Mouse (Mus musculus): ENCODE results near the gene Ulk4.
"Not testable (repeated sequence)": the region's sequence is repeated elsewhere in the genome, so short reads cannot be mapped to it uniquely, and the experiment has no call there.

The Ulk4 gene

DNA sequence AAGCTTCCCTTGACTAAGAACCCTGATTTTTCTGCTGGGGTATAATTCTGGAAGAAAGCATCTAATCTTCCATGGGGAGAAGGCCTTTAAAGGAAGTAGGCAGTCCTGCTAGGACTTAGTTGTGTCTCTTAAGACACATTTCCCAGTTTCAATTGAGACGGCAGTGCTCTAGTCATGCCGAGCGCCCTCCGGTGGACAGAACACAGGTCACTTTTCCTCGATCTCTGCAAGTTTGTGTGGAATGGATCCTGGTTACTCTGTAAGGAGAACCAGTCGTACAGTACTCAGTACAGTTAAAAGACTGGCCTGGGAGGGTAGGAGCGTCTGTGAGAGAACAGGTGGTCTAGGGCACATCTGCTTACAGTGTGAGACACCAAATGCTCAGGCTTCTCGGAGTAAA, 340.6 kb downstream of the Ulk4 start:
- peak; percentile 49 to 81 for DNase-seq (ENCODE audit: low spot score in 2 of 2)

DNA sequence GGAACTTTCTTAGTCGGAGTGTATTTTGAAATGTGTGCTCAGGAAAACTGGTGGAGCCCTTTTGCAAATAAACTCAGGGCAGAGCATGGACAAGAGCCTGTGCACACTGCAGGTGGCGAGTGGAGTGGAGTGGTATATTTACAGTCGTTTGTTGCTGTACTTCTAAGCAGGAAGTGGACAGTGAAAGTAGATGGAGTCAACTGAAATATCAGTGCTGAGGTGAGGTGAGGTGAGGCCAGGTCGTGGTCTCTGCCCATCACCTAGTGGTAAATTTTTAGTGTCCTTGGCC, 341.4 kb downstream of the Ulk4 start:
- no peak for DNase-seq (ENCODE audit: low spot score in 2 of 2)

DNA sequence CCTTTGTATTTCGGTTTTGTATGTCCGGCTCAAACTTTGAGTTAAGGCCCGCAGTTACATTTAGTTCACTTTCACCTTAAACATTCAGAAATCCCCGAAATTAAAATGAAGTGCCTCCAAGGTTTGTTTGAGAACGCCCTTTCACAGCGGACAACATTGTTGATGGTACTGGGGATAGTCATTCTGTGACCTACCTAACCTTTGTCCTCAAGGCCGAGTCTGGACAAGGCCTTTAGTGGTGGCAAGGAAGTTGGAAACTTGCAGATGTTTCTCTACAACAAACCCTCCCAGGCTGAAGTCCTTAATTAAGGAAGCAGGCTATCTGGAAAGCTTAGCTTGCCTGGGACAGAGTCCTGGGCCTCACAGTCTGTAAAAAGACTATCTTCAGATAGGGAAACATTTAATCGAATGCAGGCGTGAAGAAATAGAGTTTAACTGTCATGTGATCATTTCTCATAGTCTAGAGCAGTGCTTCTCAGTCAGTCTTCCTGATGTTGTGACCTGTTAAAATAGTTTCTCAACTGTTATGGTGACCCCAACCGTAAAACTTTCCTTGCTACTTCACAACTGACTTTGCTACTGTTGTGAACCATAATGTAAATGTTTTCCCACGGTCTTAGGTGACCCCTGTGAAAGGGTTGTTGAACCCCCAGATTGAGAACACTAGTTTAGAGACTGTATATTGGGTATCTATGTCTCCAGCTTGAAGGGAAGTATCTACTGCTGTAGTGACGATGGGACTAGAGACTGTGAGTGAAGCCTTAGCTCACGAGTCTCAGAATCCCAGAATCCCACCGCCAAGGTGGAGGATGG, 342.0 kb downstream of the Ulk4 start:
- peak in 1 of 2 experiments; percentile 40 for DNase-seq (ENCODE audit: low spot score in 2 of 2)

DNA sequence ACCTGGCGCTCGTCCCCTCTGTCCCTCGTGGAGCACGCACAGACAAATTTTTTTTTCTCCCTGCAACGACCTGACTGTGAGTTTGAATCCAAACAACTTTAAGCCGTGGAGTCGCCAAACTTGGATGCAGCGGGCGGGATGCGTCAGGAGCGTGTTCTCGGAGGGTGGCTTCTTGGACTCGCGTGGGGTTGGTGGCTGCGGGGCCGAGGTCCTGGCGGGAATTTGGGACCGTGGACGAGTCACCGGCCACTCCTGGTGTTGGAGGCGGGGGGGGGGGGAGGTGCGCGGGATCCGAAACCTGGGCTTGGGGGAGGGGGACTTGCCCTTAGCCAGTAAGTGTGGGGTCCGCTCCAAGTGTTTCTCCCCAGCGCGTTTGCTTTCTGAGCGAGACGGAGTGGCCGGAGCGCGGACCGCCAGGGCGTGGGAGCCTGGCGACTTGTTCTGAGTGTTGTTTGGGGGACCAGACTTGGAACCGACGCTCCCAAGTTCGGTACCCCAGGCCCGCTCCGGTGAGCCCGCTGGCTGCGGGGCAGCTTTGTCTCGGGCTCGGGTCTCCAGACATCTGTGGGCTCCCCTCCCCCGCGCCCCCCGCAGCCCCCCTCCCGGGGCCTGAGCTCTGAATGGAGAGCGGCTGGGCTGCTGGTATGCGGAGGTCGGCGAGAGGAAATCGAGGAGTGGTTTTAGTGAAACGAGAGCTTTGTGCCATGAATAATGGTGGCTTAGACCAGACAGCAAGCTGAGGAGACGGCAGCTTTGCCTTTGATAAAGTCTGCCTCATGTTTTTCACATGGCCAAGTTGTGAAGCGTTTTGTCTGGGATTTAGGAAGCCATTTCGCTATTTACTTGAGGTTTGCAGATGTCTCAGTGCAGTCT, 342.9 kb downstream of the Ulk4 start:
- DNase-seq (ENCODE audit: low spot score in 2 of 2) = peak; percentile 55 to 64

DNA sequence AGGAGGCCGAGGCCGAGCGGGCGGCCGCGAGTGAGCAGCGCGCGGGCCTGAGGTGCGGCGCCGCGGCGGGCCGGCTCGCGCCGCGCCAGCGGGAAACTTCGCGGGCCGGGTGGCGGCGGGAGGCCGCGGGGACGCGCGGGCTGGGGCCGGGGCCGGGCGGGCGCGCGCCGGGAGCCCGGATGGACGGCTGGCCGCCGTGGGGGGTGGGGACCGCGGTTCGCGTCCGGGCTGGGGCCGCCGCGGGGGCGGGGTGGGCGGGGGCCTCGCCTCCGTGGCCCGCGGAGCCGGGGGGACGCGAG, 343.5 kb downstream of the Ulk4 start:
- no peak for DNase-seq (ENCODE audit: low spot score in 2 of 2)

DNA sequence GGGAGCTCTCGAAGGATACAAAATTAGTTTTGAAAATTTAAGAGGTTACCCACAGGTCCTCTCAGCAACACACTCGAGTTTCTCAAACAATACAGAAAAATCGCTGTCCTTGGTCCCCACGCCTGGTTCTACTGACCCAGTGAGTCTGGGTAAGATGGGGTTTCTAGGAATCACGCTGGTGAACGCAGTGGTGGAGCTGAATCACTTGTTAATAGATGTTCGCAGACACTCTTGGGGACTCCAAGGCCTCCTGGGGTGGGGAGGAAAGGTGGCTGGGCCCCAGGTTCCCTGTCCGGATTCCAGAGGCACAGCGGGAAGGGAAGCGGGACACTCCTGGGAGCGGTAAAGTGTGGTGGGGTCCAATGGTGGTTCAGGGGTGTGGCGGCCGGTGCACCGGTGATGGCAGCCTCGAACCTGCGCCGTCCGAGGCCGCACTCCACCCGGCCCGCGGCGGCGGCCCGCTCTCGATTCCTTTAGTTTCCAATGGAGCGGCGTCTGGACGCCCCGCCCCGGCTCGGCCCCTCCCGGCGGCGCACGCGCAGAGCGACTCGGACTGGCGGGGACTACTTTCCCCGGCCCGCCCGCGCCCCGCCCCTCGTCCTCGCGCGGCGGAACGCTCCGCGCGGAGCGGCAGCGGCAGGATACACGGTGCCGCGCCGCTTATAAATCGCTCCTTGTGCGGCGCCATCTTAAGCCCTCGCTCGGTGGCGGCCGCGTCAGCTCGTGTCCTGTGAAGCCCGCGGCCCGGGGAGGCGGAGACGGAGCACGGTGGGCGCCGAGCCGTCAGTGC, 344.0 kb downstream of the Ulk4 start:
- peak; percentile 95 to 98 for DNase-seq (ENCODE audit: low spot score in 2 of 2)

DNA sequence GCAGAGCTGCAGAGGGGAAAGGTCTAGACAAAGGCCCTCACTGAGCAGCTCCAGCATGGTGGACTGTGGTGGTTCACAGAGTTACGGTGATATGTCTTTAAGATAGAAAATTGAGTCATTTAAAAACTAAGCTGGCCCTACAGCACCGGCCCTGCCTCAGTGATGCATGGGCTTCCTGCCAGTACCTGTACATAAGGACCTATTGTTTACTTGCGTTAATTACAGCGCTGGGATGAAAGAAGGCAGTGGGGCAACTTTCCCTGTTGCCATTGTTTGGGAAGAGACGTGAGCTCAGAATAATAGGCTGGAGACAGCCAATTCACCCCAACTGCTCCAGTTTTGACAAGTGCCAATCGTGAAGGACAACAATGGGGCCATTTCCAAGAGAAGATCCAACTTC, 344.6 kb downstream of the Ulk4 start:
- DNase-seq (ENCODE audit: low spot score in 2 of 2) = no peak

DNA sequence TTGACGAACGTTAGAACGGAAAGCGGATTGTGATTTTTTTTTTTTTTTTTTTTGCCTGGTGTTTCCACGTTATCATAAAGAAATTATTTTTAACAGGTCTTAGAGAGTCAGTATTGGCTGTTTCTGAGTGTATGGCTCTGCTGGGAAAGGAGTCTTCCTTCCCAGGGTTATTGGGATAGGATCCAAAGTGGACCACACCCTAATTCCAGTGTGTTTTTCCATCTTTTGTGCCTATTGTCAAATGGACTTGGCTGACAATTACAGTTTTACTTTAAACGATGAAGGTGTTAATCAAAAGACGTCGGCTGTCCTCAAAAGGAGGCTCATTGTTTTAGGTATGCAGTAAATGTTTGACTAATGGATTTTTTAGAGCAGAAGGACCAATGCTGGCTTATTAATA, 346.2 kb downstream of the Ulk4 start:
- no peak for DNase-seq (ENCODE audit: low spot score in 2 of 2)

DNA sequence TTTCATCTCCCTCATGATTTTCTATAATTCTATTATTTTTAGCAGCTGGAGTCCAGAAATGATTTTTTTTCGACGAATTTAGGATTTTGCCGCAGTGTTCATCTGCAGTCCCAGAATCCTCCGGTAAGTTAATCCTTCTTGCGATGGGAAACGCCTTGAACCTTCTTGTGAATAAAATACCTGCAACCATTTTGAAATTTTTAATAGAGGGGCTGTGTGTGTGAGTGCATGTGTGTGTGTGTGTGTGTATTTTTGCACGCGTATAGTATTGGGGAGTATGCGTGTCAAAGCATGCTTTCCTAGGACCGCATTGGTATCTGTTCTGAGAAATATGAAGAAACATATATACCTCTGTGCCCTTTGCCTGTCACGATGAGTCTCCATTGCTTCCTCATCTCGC, 347.0 kb downstream of the Ulk4 start:
- DNase-seq (ENCODE audit: low spot score in 2 of 2) = no peak

DNA sequence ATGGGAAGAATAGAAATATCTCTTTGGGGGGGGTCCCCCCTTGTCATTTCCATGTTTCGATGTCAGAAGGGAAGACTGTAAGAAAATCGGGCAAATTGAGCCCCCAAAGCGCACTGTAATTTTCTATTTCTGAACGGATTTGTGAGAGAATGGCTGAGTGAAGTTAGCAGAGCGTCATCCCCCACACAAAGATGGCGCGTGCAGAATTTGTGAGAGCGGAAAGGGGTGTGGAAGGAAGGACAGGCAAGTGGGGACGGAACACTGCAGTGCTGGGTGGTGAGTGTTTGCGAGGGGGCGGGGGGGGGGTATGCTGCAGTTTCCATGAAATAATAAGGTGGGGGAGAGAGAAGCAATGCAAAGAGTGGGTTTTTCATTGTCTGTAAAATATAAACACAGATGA, 347.9 kb downstream of the Ulk4 start, which contains the start of gene Ctnnb1:
Ctnnb1 (plus strand) TSS at position 136 of the 400 bp plus-strand sequence.
- no peak for DNase-seq (ENCODE audit: low spot score in 2 of 2)

DNA sequence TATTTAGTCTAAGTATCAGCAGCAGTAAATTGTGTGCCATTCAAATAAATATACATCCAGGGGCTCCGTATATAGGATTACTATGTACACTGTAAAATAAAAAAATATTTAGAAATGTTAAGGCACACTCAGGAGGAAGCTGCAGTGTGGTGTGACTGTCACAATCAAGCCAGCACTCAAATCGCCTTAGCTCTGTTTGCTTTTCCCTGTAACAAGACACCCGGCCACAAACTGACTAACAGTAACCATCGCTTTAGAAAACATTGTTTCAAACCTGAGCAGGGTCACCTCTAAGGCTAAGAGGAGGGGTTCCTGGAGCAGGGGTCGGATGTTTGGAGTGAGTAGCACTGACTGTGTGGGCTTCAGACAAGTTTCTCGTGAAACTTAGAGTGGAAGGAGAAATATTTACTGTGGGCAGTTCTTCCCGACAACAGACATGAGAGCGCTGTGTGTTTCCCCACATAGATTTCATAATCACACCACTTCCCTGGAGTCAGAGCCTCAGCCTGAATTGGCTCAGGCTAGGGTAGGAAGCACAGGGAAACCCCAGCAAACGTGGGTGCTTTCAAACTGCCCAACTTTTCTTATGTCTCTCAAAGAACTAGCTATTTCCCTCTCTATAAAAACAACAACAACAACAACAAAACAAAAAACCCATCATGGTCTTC, 349.9 kb downstream of the Ulk4 start:
- no peak for DNase-seq (ENCODE audit: low spot score in 2 of 2)

DNA sequence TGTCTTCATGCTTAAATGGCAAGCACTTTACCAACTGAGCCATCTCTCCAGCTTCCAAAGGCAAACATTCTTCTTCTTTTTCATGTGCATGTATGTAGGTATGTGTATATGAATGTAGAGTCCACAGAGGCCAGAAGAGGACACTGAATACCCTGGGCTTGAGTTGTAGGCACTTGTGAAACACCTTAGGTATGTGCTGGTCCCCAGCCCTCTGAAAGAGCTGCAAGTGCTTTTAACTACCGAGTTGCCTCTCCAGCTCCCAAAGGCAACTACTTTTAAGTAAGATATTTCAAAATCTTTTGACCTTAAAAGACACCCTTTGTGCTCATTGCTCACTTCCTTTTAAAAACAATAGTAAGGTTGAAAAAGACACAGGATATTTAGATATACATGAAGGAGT, 350.9 kb downstream of the Ulk4 start:
- no peak for DNase-seq (ENCODE audit: low spot score in 2 of 2)

DNA sequence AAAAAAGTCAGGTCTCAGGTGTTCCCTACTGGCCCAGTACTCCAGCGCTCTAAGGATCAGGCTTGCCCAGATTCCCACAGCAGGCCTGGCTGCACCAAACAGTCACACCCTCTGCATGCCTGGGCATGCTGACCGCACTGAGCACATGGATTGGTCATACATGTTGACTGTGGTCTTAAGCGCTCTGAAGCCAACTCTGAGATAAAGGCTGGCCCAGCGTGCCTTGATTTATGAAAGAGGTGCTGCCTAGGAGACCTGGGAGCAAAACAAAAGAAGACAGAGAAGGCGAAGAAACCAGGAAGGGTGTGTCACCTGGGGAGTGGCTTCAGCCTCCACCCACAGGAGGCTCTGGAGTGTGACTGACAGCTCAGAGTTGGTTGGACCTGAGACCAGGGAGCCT, 357.9 kb downstream of the Ulk4 start:
- DNase-seq (ENCODE audit: low spot score in 2 of 2) = no peak

DNA sequence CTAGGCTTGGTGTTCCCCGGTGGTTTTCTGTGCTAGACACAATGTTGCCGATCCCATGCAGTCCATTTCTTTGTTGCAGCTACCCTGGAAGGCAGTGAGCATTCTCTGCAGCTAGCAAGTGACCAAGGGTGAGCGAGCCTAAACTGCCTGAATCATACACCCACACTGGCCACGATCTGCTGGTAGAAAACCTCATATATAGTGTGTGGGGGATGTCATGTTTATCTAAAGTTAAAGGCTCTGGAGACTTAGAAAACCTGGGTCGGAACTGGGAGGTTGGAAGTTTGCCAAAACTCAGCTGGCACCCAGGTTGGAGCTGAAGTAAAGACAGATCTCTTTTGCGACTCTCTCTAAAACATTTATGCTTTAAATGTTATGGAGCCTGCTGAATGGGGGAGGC, 358.4 kb downstream of the Ulk4 start:
- no peak for DNase-seq (ENCODE audit: low spot score in 2 of 2)

DNA sequence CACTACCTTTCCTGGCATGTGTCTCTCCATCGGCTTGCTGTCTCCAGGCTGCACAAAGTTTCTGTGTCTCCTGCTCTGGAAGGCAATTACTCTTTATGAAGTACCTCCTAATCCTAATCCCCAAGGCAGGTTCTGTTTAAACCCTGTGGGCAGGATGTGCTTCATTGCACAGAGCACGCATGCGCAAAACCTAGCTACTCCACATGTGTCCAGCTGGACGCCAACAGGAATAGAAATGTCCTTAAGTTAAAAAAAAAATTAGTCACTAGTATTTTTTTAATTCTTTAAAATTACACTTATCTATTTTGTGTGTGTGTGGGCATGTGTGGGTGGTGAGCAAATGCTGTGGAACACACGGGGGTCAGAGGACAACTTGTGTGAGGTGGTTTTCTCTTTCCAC, 358.8 kb downstream of the Ulk4 start:
- no peak for DNase-seq (ENCODE audit: low spot score in 2 of 2)

DNA sequence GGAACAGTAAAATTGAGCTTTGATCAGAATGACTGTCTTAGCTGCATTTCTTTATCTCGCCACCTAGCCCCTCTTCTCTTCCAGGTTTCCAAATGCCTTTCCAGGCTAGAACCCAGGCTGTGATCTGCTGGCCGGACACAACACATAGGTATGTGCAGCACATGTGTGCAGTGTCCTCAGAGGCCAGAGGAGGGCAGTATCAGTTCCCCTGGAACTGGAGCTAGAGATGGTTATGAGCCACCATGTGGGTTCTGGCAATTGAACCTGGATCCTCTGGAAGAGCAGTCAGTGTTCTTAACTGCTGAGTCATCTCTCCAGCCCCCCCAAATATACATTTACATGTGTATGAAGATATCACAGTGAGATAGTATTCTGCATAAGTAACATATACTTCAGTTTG, 359.4 kb downstream of the Ulk4 start:
- not testable (repeated sequence) for DNase-seq (ENCODE audit: low spot score in 2 of 2)

DNA sequence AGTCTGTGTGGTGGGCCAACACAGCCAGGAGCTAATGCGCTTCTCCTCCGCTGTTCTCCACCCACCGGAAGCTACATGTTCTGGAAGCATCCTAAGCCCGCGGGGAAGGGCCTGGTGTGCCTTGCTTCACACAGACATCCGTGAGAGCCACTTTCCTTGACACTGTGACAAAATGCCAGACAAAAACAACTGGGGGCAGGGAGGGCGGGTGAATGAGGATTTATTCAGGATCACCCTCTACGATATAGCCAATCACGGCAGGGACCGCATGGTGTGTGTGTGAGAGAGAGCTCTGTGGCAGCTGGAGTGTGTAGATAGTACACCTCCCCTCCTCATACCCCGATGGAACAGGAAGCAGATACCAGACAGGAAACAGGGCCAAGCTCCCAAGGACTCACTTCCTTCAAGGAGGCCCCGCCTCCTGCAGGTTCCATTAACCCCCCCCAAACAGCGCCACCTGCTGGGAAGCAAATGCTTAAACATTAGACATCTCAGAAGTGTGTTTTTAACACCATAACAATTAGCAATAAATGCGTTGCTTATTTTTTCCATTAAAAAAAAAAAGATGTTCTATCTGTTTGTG, 362.0 kb downstream of the Ulk4 start:
- peak in 1 of 2 experiments; percentile 70 for DNase-seq (ENCODE audit: low spot score in 2 of 2)

DNA sequence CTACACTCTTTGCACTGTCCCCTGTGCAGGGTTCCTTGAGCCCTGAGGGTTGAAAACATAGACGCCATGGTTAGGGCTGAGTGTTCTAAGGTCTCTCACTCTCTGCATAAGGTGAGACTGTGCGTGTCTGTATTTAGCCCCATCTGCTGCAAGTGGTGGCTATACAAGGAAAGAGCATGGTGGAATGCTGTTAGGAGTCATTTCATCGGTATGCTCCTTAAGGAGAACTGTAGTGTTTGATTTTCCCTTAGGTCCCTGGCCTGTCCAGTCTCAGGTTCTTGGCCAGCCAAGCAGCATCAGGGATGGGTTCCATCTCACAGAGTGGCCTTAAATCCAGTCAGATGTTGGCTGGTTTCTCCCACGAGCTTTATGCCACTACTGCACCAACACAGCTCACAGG, 362.6 kb downstream of the Ulk4 start:
- DNase-seq (ENCODE audit: low spot score in 2 of 2) = no peak

DNA sequence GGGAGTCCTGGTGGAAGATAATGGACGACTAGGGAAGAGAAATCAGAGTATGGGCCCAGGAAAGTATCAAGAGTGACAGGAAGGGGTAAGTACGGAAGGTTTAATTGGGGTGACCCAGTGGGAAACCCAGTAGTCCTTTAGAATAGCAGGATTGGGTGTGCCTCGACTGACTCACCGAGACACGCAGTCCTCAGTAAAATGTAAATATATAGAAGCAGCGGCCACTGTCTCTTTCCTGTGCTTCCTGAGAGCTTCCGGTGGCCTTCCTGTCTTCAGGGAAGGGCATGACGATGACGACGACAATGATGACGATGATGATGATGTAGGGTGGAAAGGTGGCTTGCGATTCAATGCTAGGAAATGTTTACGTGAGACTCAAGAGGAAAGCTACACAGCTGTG, 363.8 kb downstream of the Ulk4 start:
- no peak for DNase-seq (ENCODE audit: low spot score in 2 of 2)

DNA sequence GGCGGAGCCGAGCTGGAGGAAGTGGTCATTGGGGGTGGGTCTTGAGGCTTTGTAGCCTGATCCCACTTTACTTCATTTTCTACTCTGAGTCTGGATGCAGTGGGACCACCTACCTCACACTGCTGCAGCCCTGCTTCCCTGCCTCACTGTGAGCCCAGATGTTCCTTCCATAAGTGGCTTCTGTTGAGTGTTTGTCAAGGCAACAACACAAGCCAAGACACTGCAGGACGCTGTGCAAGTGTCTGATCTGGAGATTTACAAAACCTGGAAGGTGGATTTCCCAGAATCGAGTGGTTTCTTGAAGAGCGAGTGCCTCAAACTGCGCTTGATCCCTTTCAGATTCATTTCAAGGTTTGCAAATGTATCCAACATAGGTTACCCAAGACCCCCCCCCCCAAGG, 368.5 kb downstream of the Ulk4 start:
- no peak for DNase-seq (ENCODE audit: low spot score in 2 of 2)
